Mouse (Mus musculus) hindbrain, embryonic 12.5 days (tissue): Measurements from ENCODE around the gene Pan2. TPM values are rescaled to one million over a fixed set of nuclear protein-coding genes. Genes with fewer than 3 reads are reported as not detected.
A peak's percentile ranks its signal among the peaks of the same experiment; 100 is the strongest.

Source experiments
- ATAC-seq: fragments of 200-750 bp; cut with Nextera tagmentation; 2 replicates; pipeline ENCODE4 v1.8.0; 2017; ENCODE audit warnings: moderate TSS enrichment; ENCODE audit not compliant: low FRiP score
- H3K27ac ChIP-seq: fragments of 300-500 bp; sonication (generic); 2 replicates; pipeline ENCODE4 v1.5.1; 2016; ENCODE audit warnings: mild to moderate bottlenecking
- H3K27me3 ChIP-seq: fragments of 300-500 bp; sonication (generic); 2 replicates; pipeline ENCODE4 v1.6.1; 2016; ENCODE audit warnings: mild to moderate bottlenecking
- H3K36me3 ChIP-seq: fragments of 300-500 bp; sonication (generic); 2 replicates; pipeline ENCODE4 v1.6.1; 2016; ENCODE audit warnings: mild to moderate bottlenecking
- H3K4me1 ChIP-seq: fragments of 300-500 bp; sonication (generic); 2 replicates; pipeline ENCODE4 v1.6.1; 2016
- H3K4me2 ChIP-seq: fragments of 300-500 bp; sonication (generic); replicated peaks from 2 replicates; pipeline ENCODE4 v1.6.1; 2016; ENCODE audit warnings: mild to moderate bottlenecking
- H3K4me3 ChIP-seq: fragments of 300-500 bp; sonication (generic); 2 replicates; pipeline ENCODE4 v1.5.1; 2016; ENCODE audit warnings: mild to moderate bottlenecking
- H3K9ac ChIP-seq: fragments of 300-500 bp; sonication (generic); 2 replicates; pipeline ENCODE4 v1.6.1; 2016; ENCODE audit warnings: mild to moderate bottlenecking, moderate library complexity
- H3K9me3 ChIP-seq: fragments of 300-500 bp; sonication (generic); replicated peaks from 2 replicates; pipeline ENCODE4 v1.6.1; 2016; ENCODE audit warnings: mild to moderate bottlenecking
- WGBS: fragments of 180-500 bp; shearing (Covaris S2); methylation state at CpG from one replicate; pipeline ENCODE4 v1.1.7; 2016; 5-methylcytosine and 5-hydroxymethylcytosine counted together
- polyA plus RNA-seq: library from polyadenylated mRNA; unstranded; fragments of >200 nt; fragmentation: Nextera tagmentation; extraction: Ambion mirVana; gene quantifications from 2 replicates; pipeline ENCODE4 v1.2.1, GENCODE M21; 2016

Pan2 gene
- polyA plus RNA-seq, 1 experiment from 2014 or later = 34.1 TPM

GRCm38 (mm10) chr10:128340257-128340656 lies 37.1 kb downstream of the Pan2 start:
- H3K27ac ChIP-seq = no peak overlapping the region
- no peaks in the 10 kb centered on the region for H3K27me3 ChIP-seq
- no peak overlapping the region for H3K4me2 ChIP-seq
- no peaks in the 10 kb centered on the region for H3K36me3 ChIP-seq
- no peak overlapping the region for H3K4me3 ChIP-seq
- 80% methylated on average over 2 of the region's 2 CpGs for WGBS
- no peaks in the 10 kb centered on the region for H3K9me3 ChIP-seq
- H3K9ac ChIP-seq = no peak overlapping the region
- no peak for ATAC-seq
- peaks cover 28% of the 10 kb centered on the region for H3K4me1 ChIP-seq

DNA sequence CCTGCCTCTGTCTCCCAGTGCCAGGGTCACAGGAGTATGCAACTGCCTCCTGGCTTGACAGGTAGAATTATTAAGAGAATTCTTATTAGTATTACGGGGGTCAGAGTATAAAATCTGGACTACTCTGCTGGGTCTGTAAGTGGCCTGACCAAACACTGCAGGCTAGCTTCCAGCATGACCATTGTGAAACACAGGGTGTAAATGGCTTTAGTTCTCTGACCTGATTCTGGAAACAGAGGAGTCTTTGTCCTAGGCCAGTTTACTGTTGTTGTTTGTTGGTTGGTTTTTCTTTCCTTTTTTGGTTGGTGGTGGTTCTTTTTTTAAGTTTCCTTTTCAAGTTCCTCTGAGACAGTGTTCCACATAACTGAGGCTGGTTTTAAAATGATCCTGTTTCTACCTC lies 40.3 kb downstream of the Pan2 start:
- Histone ChIP-seq H3K27me3 (no peaks in the 10 kb centered on the region), H3K36me3 (no peaks in the 10 kb centered on the region), H3K27ac (no peak overlapping the region), H3K4me3 (no peak overlapping the region), H3K9ac (no peak overlapping the region), H3K9me3 (no peaks in the 10 kb centered on the region), H3K4me2 (no peak overlapping the region), H3K4me1 (peaks cover 19% of the 10 kb centered on the region)
- WGBS = 92% methylated on average over 1 of the region's 1 CpGs
- no peak for ATAC-seq

GRCm38 (mm10) chr10:128344568-128345275 lies 41.6 kb downstream of the Pan2 start:
- Histone ChIP-seq H3K9ac (no peak overlapping the region), H3K27ac (no peak overlapping the region), H3K9me3 (no peaks in the 10 kb centered on the region), H3K4me2 (no peak overlapping the region), H3K4me3 (no peak overlapping the region), H3K4me1 (peaks cover 7% of the 10 kb centered on the region; the same call in 1 of the 2 replicates), H3K36me3 (peaks cover 6% of the 10 kb centered on the region; the same call in 1 of the 2 replicates), H3K27me3 (no peaks in the 10 kb centered on the region)
- 72% methylated on average over 7 of the region's 7 CpGs for WGBS
- ATAC-seq = no peak

DNA sequence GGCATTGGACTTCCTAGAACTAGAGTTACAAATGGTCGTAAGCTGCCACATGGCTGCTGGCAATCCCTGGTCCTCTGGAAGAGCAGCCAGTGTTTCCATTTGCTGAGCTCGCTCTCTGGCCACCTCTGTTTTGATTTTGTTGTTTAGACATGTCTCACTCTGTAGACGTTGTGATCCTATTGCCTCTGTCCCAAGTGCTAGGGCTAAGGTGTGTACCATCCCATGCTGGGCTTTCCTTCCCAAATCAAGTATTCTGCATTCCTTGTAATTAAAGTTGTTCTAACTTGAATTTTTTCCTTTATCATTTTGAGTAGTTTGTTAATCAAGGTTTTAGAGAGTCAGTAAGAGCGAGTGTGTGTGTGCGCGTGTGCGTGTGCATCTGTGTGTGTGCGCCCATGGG lies 44.4 kb downstream of the Pan2 start:
- H3K4me2 ChIP-seq = no peak overlapping the region
- peaks cover 7% of the 10 kb centered on the region; the same call in 1 of the 2 replicates for H3K4me1 ChIP-seq
- no peak overlapping the region for H3K27ac ChIP-seq
- no peak overlapping the region for H3K9ac ChIP-seq
- peaks cover 32% of the 10 kb centered on the region for H3K36me3 ChIP-seq
- no peak overlapping the region for H3K4me3 ChIP-seq
- no peak for ATAC-seq
- H3K9me3 ChIP-seq = no peaks in the 10 kb centered on the region
- no peaks in the 10 kb centered on the region for H3K27me3 ChIP-seq
- WGBS = 94% methylated on average over 8 of the region's 8 CpGs

- Histone ChIP-seq H3K9me3 (no peaks in the 10 kb centered on the region), H3K4me1 (no peaks in the 10 kb centered on the region), H3K4me2 (no peak overlapping the region), H3K36me3 (peaks cover 77% of the 10 kb centered on the region), H3K9ac (no peak overlapping the region), H3K27me3 (no peaks in the 10 kb centered on the region), H3K4me3 (no peak overlapping the region), H3K27ac (no peak overlapping the region)
- no peak for ATAC-seq
- 49% methylated on average over 2 of the region's 2 CpGs for WGBS
These were observed 55.7 kb downstream of the Pan2 start for GRCm38 (mm10) chr10:128358796-128359195.

DNA sequence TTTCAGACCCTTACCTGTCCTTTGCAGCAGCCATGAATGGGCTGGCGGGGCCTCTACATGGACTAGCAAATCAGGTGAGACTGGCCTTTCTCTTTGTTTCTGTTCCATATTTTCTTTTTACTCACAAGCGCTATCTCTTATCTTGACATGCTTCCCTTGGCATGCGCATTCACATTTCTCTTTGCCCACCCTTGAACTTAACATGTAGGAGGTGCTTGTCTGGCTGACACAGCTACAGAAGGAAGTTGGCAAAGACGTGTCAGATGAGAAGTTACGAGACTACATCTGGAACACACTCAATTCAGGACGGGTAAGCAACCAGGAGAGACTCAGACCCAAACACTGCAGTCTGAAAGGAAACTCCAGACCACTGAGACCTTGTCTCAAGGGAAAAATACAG lies 56.1 kb downstream of the Pan2 start:
- Histone ChIP-seq H3K36me3 (peaks cover 73% of the 10 kb centered on the region), H3K4me1 (no peaks in the 10 kb centered on the region), H3K9ac (no peak overlapping the region), H3K4me2 (no peak overlapping the region), H3K27me3 (no peaks in the 10 kb centered on the region), H3K27ac (no peak overlapping the region), H3K4me3 (no peak overlapping the region), H3K9me3 (no peaks in the 10 kb centered on the region)
- 91% methylated on average over 6 of the region's 6 CpGs for WGBS
- no peak for ATAC-seq

GRCm38 (mm10) chr10:128361836-128362235 lies 58.7 kb downstream of the Pan2 start:
- Histone ChIP-seq H3K4me1 (no peaks in the 10 kb centered on the region), H3K4me3 (no peak overlapping the region), H3K4me2 (no peak overlapping the region), H3K27me3 (no peaks in the 10 kb centered on the region), H3K9me3 (no peaks in the 10 kb centered on the region), H3K36me3 (peaks cover 69% of the 10 kb centered on the region), H3K9ac (no peak overlapping the region), H3K27ac (no peak overlapping the region)
- 93% methylated on average over 6 of the region's 6 CpGs for WGBS
- ATAC-seq = no peak

DNA sequence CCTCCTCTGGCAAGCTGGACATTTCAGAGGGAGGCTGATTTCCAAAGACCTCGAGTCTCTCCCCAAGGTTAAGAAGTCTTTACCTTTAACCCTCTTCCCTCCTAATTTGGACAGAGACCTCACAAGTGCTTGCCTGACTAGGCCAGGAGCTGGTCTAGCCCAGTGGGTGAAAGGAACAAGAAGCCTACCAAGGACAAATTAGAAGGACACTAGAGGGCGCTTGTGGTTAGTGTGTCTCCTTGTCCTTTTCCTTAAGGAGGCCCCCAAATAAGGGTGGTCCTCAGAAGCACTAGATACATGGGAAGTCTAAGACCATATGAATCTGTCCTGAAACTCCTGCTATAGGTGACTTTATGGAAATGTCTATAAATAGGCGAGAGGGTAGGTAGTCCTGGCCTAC lies 59.4 kb downstream of the Pan2 start:
- 53% methylated on average over 3 of the region's 3 CpGs for WGBS
- no peaks in the 10 kb centered on the region for H3K9me3 ChIP-seq

DNA sequence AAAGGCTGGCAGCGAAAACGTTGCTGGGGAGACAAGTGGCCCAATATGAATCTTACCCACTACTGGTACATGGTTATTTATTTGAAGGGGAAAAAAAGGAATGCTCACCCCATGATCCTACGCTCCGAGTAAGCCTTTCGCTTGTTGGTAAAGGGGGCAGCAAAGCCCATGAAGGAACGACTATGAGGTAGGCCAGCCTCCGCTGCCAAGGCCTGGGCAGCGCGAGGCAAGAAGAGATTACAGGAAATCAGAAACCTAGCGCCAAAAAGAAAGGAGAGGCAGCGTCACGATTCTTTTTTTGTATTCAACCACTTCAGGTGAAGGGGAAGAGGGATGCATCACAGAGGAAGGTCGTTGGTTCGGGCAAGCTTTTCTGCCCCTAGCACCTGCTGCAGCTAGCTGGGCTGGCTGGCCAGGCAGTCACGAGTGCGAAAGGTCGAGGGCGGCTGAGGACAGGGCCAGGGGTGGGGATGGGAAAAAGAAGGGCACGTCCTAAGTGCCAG lies 64.8 kb downstream of the Pan2 start:
- H3K27me3 ChIP-seq = no peaks in the 10 kb centered on the region
- peaks cover 18% of the 10 kb centered on the region for H3K36me3 ChIP-seq
- H3K4me2 ChIP-seq = peak overlapping the region; percentile 77
- H3K9ac ChIP-seq = peak overlapping the region; percentile 77
- WGBS = 13% methylated on average over 19 of the region's 19 CpGs
- H3K9me3 ChIP-seq = no peaks in the 10 kb centered on the region
- H3K27ac ChIP-seq = peak overlapping the region; percentile 96
- ATAC-seq = no peak
- H3K4me3 ChIP-seq = peak overlapping the region; percentile 71
- peaks cover 14% of the 10 kb centered on the region for H3K4me1 ChIP-seq

More for the DNA sequence above, 59.4 kb downstream of the Pan2 start:
- ATAC-seq = no peak
- H3K27me3 ChIP-seq = no peaks in the 10 kb centered on the region
- H3K36me3 ChIP-seq = peaks cover 69% of the 10 kb centered on the region
- H3K27ac ChIP-seq = no peak overlapping the region
- H3K4me2 ChIP-seq = no peak overlapping the region
- peaks cover 3% of the 10 kb centered on the region for H3K4me1 ChIP-seq
- no peak overlapping the region for H3K9ac ChIP-seq
- no peak overlapping the region for H3K4me3 ChIP-seq

- H3K4me2 ChIP-seq = peak within 1 kb of the TSS; percentile 77
- no peaks in the 10 kb centered on the region for H3K9me3 ChIP-seq
- H3K4me1 ChIP-seq = peaks cover 14% of the 10 kb centered on the region
- ATAC-seq = peak; percentile 96
- H3K27ac ChIP-seq = peak within 1 kb of the TSS; percentile 96
- H3K4me3 ChIP-seq = peak within 1 kb of the TSS; percentile 71
- H3K27me3 ChIP-seq = no peaks in the 10 kb centered on the region
- H3K36me3 ChIP-seq = peaks cover 11% of the 10 kb centered on the region
- under 1% methylated on average over 62 of the region's 87 CpGs for WGBS
- H3K9ac ChIP-seq = peak within 1 kb of the TSS; percentile 77
These were observed 65.5 kb downstream of the Pan2 start, which contains the start of gene Coq10a for GRCm38 (mm10) chr10:128368402-128369217. TSS of gene Coq10a (minus strand) at chr10:128368997.

- H3K9me3 ChIP-seq = no peaks in the 10 kb centered on the region
- H3K4me1 ChIP-seq = peaks cover 14% of the 10 kb centered on the region
- H3K36me3 ChIP-seq = peaks cover 9% of the 10 kb centered on the region
- ATAC-seq = no peak
- H3K9ac ChIP-seq = peak overlapping the region; percentile 77
- H3K4me3 ChIP-seq = peak overlapping the region; percentile 71
- peak overlapping the region; percentile 96 for H3K27ac ChIP-seq
- H3K27me3 ChIP-seq = no peaks in the 10 kb centered on the region
- peak overlapping the region; percentile 77 for H3K4me2 ChIP-seq
- WGBS = 8% methylated on average over 9 of the region's 9 CpGs
These were observed 66.0 kb downstream of the Pan2 start for GRCm38 (mm10) chr10:128369218-128369543.

DNA sequence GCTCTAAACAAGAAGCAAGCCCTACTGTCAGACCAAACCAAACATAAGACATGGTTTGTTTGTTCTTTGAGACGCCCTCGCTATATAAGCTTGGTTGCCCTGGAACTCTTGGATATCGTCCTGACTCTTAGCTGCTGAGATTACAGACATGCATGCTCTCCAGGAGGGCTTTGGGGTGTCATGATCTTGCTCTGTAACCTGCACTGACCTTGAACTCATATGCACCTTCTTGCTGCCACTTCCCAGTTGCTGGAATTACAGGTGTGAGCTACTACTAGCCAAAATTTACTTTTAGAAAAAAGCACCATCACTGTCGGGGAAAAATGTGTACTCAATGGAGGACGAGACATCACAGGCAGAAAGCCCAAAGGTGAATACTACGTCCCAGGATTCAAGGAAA lies 66.5 kb downstream of the Pan2 start:
- WGBS = 83% methylated on average over 6 of the region's 6 CpGs
- ATAC-seq = no peak
- Histone ChIP-seq H3K27me3 (no peaks in the 10 kb centered on the region), H3K4me1 (peaks cover 14% of the 10 kb centered on the region), H3K4me3 (peak overlapping the region; percentile 71; the same call in 1 of the 2 replicates), H3K36me3 (peaks cover 9% of the 10 kb centered on the region), H3K9me3 (no peaks in the 10 kb centered on the region), H3K27ac (peak overlapping the region; percentile 96), H3K4me2 (peak overlapping the region; percentile 77), H3K9ac (peak overlapping the region; percentile 77; the same call in 1 of the 2 replicates)
